Mouse (Mus musculus): Measurements from ENCODE around the gene Elmo3.

Gene Elmo3

GRCm38 (mm10) chr8:105330325-105330724 lies 24.9 kb downstream of the Elmo3 start:
- no peak for DNase-seq

GRCm38 (mm10) chr8:105331469-105331868 lies 26.1 kb downstream of the Elmo3 start:
- peak in 1 of 2 experiments; percentile 30 for DNase-seq

GRCm38 (mm10) chr8:105331931-105332330 lies 26.5 kb downstream of the Elmo3 start:
- no peak for DNase-seq

- DNase-seq = no peak
These were observed 27.1 kb downstream of the Elmo3 start for GRCm38 (mm10) chr8:105332523-105332922.

- peak in 1 of 2 experiments; percentile 34 for DNase-seq
These were observed 31.2 kb downstream of the Elmo3 start for GRCm38 (mm10) chr8:105336373-105337130.

- DNase-seq = no peak
These were observed 33.6 kb downstream of the Elmo3 start for GRCm38 (mm10) chr8:105338992-105339391.

GRCm38 (mm10) chr8:105339886-105340635 lies 34.7 kb downstream of the Elmo3 start:
- peak in 1 of 2 experiments; percentile 12 for DNase-seq

- DNase-seq = no peak
These were observed 36.0 kb downstream of the Elmo3 start for GRCm38 (mm10) chr8:105341399-105341798.

GRCm38 (mm10) chr8:105342768-105343167 lies 37.4 kb downstream of the Elmo3 start:
- no peak for DNase-seq

GRCm38 (mm10) chr8:105343791-105344574 lies 38.6 kb downstream of the Elmo3 start:
- no peak for DNase-seq

GRCm38 (mm10) chr8:105345061-105345975 lies 39.9 kb downstream of the Elmo3 start:
- no peak for DNase-seq

- peak in 1 of 2 experiments; percentile 54 for DNase-seq
These were observed 41.4 kb downstream of the Elmo3 start for GRCm38 (mm10) chr8:105346611-105347427.

GRCm38 (mm10) chr8:105347428-105348221 lies 42.2 kb downstream of the Elmo3 start, which contains the start of gene Fhod1:
Fhod1 (minus strand) TSS chr8:105347953.
- peak; percentile 91 to 96 for DNase-seq

- DNase-seq = peak; percentile 74 to 80
These were observed 43.2 kb downstream of the Elmo3 start, which contains the start of gene Slc9a5 for GRCm38 (mm10) chr8:105348450-105349095. Slc9a5 (plus strand) TSS chr8:105348843.

GRCm38 (mm10) chr8:105349096-105349771 lies 43.8 kb downstream of the Elmo3 start:
- DNase-seq = peak; percentile 78 to 80

- peak in 1 of 2 experiments; percentile 44 for DNase-seq
These were observed 44.8 kb downstream of the Elmo3 start for GRCm38 (mm10) chr8:105350186-105350585.

- DNase-seq = peak; percentile 71 to 80
These were observed 48.3 kb downstream of the Elmo3 start for GRCm38 (mm10) chr8:105353583-105354135.

GRCm38 (mm10) chr8:105354549-105354948 lies 49.1 kb downstream of the Elmo3 start:
- no peak for DNase-seq

Data from cerebellum, postnatal 25 days (tissue).